Mouse (Mus musculus) layer of hippocampus, postnatal 14 days (tissue): Measurements from ENCODE around the gene Igsf10. TPM values are rescaled to one million over a fixed set of nuclear protein-coding genes. Genes with fewer than 3 reads are reported as not detected.

ENCODE experiments used
- DNase-seq, 2 experiments: peaks; one replicate each; pipeline ENCODE4 v3.0.0; 2021 to 2022; ENCODE audit warnings: low spot score in 2 of 2, mixed read lengths in 1 of 2
- total RNA-seq, 2 experiments: library from RNA; stranded (reverse); gene quantifications; 2 replicates each; pipeline ENCODE4 v1.2.3; 2021

Igsf10 gene
- total RNA-seq, 2 experiments from 2014 or later, result 3.9 to 4.9 TPM

DNA sequence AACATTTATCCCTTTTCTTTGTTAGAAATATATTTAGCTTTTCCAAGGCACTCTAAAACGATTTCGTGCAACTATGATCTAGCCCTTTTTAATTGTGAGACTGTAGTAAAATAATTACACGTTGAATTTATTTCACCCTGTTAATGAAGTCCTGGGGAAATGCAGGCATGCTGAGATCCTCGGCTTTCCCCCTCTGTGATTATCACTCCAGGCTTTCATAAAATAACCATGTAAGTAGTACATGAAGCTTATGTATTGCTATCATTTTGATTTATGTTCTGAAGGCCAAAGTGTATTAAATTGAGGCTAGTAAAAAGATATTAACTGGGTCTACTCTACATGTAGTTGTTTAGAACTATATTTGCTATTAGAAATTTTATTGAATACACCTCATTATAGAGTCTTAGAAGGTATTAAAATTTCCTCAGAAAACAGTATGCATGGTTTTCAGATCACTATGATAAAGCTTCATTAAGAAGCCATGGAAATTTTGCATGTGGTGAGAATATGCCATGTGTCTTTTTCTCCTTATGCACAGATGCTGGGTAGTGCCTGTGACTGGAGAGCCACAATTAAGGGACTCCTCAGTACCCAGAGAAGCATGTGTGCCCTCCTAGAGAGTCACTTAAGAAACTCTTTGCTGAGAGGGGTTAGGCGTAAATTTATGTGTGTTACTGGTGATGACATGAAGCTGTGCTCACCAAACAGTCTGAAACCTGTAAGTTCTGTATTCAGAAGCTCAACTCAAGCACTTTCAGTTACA, 50.6 kb downstream of the Igsf10 start:
- DNase-seq, result no peak

DNA sequence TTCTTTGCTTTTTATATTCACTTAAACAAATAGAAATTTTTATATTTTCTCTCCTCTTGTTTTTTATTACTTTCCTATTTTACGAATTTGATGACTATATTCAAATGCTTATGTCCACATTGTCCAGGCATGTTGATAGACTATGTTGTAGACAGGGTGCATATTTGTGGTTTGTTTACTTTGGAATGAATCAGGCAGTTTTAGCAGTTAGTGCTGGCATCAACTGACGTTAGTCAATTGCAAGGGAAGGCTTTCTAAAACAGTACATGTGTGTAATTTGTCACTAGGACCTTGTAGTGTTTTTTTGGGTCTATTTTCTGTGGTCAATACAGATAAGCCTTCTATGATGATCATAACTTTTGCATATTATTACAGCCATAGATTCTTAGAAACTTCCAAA, 53.6 kb downstream of the Igsf10 start:
- no peak for DNase-seq

DNA sequence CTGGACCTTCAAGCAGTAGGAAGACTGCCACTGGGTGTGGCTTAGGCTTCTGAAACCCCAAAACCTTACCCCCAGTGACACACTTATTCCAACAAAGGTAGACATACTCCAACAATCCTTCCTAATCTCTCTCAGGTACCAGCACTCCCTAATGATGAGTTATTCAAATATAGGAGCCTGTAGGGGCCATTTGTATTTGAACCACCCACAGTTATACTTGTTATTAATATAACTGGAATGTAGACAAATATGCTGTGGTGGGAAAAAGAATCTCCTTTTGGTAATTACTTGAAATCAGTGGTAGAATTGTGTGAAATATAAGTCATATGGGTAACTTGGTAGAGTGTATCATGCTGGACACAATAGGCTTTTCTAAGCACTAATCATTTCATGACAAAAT, 65.6 kb downstream of the Igsf10 start:
- DNase-seq, result no peak

DNA sequence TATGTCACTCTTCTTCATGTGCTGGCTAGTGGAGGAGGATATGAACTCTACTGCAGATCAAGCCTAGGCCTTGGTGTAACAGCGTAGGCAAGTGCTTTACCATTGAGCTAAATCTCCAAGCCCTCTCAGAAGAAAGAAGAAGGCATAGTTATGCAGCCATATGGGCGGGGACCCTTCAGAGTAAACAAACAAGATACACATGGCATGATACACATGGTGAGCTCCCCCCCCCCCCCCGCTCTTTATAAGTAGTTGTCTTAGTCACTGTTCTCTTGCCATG, 66.0 kb downstream of the Igsf10 start:
- no peak for DNase-seq

DNA sequence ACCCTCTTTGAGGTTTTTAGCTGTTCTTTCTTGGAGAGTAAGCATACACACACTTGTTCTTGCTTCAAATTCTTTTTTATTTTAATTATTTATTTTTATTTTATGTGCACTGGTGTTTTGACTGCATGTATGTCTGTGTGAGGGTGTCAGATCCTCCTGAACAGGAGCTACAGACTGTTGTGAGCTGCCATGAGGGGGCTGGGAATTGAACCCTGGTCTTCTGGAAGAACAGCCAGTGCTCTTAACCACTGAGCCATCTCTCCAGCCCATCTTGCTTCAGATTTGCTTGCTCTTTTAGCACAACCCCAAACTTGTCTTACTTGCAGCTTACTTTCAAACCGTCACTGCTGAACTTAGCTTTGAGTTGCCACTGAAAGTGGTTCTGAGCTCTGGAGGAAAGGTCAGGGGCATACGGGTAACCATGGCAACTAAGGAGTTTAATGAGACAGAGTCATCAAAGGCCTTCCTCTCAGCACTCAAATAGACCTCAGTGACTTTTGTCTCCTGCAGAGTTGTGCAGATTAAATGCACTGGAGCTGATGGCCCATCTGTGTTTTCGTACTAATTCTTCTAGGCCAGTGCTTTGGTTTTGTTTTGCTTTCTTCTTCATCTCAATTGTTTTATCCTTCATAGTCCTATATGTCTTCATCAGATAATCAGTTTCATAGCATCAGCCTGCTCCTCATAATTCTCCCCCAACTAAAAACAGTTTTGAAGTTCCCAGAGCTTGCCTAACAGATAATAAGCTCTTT, 66.5 kb downstream of the Igsf10 start:
- DNase-seq, result no peak

DNA sequence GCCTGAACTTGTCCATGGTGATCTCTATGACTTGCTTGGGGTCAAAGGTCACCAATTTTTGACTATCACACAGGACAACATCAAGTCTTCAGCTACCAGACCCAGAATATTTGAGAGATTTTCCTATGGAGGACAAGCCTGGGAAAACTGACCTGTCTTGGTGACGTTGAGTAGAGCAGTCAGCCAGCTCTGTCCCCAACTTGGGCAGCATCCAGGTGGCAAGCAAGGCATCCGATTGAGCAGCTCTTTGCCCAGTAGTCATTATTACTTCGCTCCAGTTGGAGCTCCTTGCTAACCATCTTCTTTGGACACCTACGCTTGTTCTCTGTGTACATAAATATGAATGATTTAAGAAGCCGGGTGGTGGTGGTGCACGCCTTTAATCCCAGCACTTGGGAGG, 73.4 kb downstream of the Igsf10 start:
- no peak for DNase-seq

Other genes with a start within 250 kb of the Igsf10 start
- not detected for gene Gpr171, start 242.6 kb downstream of the Igsf10 start, total RNA-seq
- 1 to 10 TPM; 2.8 to 3.1 TPM for gene P2ry14, start 190.8 kb downstream of the Igsf10 start, total RNA-seq
- not detected for gene Gpr87, start 149.3 kb downstream of the Igsf10 start, total RNA-seq
- 10 to 100 TPM; 11.4 to 11.5 TPM for gene P2ry13, start 133.5 kb downstream of the Igsf10 start, total RNA-seq
- 10 to 100 TPM; 68.6 to 72.3 TPM for gene P2ry12, start 81.5 kb downstream of the Igsf10 start, total RNA-seq